Mouse (Mus musculus) heart, postnatal 0 days (tissue): ENCODE results near the gene Nmrk1.

Experiments used
- CTCF ChIP-seq: IDR thresholded peaks from 2 replicates; pipeline ENCODE4 v1.5.1; 2016; ENCODE audit warnings: antibody characterized with exemption, control low read depth, low read depth
- EP300 ChIP-seq: IDR thresholded peaks from 2 replicates; pipeline ENCODE4 v1.6.1; 2016; ENCODE audit warnings: antibody characterized with exemption, low read depth

DNA sequence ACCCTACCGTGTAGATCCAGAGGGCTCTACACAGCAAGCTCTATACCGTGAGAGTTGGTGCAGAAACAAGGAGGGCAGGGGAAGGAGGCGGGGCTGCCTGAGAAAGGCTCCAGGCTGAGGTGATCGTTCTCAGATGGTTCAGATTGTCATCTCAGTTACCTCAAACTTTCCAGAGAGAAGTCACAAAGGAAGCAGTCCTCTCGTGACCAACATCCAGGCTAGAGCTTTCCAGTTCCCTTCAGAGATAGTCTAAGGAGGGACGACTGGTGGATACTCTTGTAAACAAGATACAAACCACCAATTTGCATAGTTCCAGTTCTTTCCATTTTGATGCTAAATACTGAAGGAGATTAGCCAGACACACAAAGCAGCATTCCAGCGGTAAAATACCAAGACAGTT is 23.8 kb upstream of the Nmrk1 start:
- TF ChIP-seq CTCF (no peak), EP300 (no peak)
